Mouse (Mus musculus) adipocyte (in vitro differentiated cells): ENCODE results near the gene Fkbp11.
A peak's percentile ranks its signal among the peaks of the same experiment; 100 is the strongest.

ENCODE experiments used
- DNase-seq: peaks from one replicate; pipeline ENCODE4 v3.0.0-alpha.2; 2016; ENCODE audit warnings: low spot score

Gene Fkbp11

GRCm38 (mm10) chr15:98692171-98692715 lies 35.8 kb downstream of the Fkbp11 start:
- DNase-seq, result no peak

GRCm38 (mm10) chr15:98691486-98692147 lies 36.4 kb downstream of the Fkbp11 start:
- DNase-seq, result no peak

- no peak for DNase-seq
Measured at GRCm38 (mm10) chr15:98689682-98690081, 38.3 kb downstream of the Fkbp11 start.

GRCm38 (mm10) chr15:98685926-98686325 lies 42.1 kb downstream of the Fkbp11 start:
- no peak for DNase-seq

- DNase-seq, result no peak
Measured at GRCm38 (mm10) chr15:98683746-98684145, 44.3 kb downstream of the Fkbp11 start.

DNA sequence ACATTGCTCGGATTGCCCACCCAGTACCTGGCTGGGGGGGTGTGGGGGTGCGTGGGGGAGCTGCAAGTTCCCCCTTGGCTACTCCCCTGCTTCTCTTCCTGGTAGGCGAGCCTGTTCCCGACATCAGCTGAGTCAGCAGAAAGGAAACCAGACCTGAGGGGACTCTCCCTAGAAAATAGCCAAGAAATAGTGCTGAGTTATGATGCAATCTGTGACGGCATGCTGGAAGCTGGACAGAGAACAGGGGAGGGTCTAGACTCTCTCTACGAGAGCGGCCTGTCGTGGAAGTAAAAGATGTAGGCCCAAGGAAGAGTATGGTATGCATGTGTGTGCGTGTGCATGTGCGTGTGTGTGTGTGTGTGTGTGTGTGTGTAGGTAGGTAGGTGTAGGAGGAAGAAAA lies 44.8 kb downstream of the Fkbp11 start:
- DNase-seq, result peak; percentile 46

- no peak for DNase-seq
Measured at GRCm38 (mm10) chr15:98681633-98682032, 46.4 kb downstream of the Fkbp11 start.

- DNase-seq, result no peak
Measured at GRCm38 (mm10) chr15:98680660-98681059, 47.3 kb downstream of the Fkbp11 start.

DNA sequence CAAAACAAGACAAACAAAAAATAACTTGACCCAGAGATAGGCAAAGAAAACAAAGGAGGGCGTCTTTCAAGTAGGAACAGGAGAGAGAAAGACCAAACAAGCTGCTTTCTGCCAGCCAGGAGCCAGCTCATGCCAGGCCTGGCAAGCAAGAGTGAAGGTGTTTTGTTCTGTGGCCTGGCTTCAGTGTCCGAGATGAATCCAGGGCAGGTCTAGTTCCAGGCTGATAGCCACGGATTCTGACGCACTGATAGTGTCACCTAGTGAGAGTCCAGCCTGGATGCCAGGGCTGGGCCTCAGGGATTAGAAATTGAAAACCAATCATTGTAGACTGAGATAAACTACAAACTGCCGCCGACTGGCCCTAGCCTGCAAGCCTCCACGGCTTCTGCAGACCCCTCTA lies 50.0 kb downstream of the Fkbp11 start:
- no peak for DNase-seq

DNA sequence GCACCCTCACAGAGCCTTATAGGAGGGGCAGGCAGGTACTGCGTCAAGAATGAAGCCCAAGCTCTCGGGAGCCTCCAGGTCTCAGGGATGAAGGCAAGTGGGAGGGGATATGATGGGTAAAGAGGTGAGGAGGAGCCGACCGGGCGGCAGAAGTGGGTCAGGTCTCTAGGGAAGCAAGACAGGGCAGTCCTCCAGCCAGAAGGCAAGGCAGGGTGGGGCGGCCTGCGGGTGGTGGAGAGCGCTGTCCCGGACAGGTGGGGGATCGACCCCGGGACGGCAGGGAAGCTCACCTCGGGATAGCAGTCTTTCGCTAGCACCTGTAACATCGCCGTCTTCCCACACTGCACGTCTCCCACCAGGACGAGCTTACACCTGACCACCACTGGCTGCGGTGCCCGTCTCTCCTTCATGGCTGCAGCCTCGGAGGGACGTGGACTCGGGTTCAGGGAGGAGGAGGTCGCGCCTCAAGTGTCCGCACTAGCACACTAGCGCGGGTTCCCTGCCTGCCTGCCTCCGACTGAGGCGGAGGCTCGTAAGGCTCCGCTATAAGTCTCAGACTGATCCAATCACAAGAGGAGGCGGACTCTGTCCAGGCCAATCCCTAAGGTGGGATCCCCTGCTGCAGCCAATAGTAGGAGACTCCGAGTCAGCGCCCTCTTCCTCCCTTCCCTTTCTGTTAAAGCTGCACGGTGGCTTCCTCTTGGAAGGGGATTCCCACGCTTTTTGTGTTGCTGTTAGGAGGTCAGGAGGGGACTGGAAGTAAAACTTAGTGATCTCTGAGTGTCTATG lies 50.9 kb downstream of the Fkbp11 start, which contains the start of gene Rnd1:
Gene Rnd1 (minus strand): TSS at position 522 of the 789 bp plus-strand sequence.
- peak; percentile 69 for DNase-seq

- no peak for DNase-seq
Measured at GRCm38 (mm10) chr15:98676471-98676870, 51.5 kb downstream of the Fkbp11 start.

DNA sequence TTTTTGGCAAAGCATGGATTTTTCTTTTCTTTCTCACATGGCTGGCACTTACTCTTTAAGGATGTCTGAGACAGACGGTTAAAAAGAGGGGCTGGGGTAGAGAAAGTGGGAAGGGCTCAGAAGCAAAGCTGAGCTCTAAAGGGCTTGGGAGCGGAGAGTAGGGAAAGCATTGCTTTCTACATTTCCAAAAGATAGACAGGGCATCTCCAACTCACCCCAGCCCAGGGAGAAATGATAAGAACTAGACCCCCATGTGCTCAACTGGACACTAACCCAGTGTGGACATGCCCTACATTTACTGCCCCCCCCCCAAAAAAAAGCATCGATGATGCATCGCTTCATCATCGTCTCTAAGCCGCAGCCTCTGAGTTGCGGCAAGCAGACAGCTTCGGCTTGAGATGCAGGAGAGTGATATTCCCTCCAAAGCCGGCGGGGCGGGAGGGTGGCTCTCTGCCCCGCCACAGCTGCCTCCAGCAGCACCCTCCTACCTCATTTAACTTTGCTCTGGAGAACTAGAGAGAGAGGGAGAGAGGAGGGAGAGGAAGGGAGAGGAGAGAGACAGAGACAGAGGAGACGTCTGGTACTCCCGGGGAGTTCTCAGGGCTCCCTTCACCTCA lies 52.3 kb downstream of the Fkbp11 start:
- no peak for DNase-seq

DNA sequence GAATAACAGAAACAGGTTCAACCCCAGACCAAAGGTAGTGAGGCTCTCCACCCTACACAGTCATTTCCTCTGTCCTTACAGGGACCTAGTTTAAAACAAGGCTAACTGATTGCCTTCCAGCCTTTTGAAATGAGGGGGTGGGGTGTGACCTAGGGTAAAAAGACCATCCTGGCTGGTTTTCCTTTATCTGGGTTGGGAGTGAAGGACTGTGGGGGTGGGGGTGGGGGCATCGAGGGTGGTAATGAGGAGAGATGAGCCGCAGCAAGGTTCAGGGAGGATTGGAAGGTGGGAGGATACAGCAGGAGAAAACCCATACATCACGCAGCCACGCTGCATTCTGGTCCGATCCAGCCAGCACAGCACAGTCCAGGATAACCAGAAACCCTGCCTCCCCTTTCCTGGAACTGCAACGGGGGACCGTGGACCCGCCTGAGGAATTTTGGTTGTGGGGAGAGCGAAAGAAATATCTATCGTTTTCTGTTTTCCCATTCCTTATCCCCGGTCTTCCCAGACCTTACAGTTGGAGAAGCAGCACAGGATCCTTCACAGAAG lies 52.9 kb downstream of the Fkbp11 start:
- DNase-seq, result no peak
